Mouse (Mus musculus) induced T-regulatory cell, adult 2 months (primary cell): ENCODE data around the gene Gm10428.

Experiments used
- DNase-seq: peaks from one replicate; pipeline ENCODE4 v3.0.0-alpha.2; 2012; ENCODE audit warnings: low read depth

Gene Gm10428

DNA sequence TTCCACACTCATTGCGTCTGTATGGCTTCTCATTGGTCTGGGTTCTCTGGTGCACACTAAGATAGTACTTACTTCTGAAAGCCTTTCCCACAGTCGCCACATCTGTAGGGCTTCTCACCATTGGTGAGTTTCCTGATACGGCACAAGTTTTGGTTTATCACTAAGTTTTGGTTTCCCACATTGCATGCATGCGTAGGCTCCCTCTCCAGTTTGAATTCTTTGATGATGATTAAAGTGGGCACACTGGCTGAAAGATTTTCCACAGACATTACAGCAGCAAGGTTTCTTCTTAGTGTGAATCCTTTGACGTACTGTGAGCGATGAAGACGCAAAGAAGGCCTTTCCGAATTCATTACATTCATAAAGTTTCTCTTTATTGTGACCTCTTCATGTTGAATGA lies at the start of gene Gm10428:
TSS of gene Gm10428 (plus strand) at position 321 of the 400 bp plus-strand sequence.
- DNase-seq = no peak

- no peak for DNase-seq
Measured at GRCm38 (mm10) chr11:62706141-62706540, 46.8 kb upstream of the Gm10428 start.

DNA sequence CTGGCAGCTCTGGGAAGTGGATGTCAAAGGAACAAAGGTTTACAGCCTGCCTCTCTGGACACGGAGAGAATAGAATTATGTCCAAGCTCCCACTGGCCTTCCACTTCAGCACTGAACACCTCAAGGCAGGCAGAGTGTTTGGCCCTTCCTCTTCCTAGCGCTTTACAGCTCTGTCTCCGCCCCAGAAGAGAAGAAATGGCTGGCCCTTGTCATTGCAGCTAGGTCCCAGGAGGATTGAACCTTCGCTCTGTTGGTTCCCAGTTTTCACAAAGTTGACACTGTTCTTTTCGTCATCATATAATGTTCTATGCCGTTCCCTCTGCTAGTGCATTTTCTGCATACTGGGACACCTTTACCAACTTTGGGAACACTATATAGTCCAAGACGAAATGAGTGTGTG lies 44.6 kb upstream of the Gm10428 start:
- no peak for DNase-seq

DNA sequence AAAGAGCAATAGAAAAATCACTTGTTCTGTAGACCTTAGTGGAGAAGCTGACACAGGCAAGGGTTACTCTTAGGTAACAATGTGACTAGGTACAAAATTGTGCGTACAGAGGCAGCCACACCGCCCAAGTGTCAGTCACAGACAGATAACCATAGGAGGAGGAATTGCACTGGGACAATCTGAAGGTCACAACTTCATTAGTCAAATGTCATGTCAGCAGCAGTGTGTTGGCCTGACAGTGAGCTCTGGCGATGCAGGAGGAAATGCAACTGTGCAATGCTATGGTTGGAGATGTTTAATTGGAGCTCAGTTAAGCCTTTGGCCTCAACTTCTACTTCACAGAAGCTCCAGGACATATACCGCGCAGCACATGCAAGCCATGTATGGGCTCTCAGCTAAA lies 42.2 kb upstream of the Gm10428 start:
- no peak for DNase-seq

DNA sequence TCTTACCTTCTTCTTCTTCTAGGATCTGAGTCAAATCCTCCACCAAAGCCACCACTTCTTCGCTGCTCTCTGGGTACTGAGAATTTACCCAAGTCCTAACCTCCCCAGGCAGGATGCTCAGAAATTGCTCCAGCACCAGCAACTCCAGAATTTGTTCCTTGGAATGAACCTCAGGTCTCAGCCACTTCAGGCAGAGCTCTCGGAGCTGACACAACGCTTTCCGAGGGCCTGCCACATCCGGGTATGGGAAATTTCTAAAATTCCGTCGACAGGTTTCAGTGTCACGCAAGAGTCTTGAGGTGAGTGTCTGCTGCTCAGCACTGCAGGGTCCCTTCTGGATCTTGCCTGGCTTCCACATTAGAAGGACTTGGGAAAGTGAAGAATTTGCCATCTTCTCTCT lies 24.6 kb upstream of the Gm10428 start:
- DNase-seq = no peak

DNA sequence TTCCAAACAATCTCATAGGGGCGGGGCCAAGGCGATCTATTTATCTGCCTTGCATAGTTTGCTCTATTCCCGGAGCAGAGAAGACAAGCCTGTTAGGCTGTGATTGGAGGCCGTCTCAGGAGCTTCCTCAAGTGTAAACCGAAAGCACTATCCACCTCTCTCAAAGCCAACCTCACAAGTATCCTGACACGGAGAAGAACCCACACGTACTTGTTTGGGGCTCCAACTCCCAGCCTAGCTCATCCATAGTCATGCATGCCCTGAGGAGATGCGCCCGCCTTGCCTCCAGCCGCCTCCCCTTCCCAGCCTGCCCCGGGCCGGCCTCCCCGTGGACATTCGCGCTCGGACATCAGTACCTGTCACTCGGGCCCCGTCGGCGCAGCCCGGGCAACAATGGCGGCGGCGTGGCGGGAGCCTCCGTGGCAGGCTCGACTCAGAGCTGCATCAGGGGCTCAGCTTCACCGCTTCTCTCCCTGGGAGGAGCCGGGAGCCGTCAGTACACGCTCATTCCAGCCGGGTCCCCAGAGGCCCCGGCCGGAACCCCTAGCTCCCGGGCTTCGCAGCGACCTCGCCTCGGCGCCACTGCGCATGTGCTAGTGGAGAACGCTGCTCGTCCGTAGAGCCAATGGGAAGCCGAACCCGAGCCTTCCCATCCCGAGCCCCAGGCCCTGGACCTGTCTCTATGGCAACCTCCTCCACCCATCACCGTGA lies 21.4 kb upstream of the Gm10428 start, which contains the start of gene Zfp287:
TSS of gene Zfp287 (minus strand) at position 595 of the 711 bp plus-strand sequence.
- DNase-seq = peak; percentile 92

GRCm38 (mm10) chr11:62732022-62732387 lies 20.9 kb upstream of the Gm10428 start:
- DNase-seq = no peak

GRCm38 (mm10) chr11:62732665-62733064 lies 20.2 kb upstream of the Gm10428 start:
- DNase-seq = no peak

GRCm38 (mm10) chr11:62741186-62741585 lies 11.7 kb upstream of the Gm10428 start:
- peak; percentile 47 for DNase-seq

DNA sequence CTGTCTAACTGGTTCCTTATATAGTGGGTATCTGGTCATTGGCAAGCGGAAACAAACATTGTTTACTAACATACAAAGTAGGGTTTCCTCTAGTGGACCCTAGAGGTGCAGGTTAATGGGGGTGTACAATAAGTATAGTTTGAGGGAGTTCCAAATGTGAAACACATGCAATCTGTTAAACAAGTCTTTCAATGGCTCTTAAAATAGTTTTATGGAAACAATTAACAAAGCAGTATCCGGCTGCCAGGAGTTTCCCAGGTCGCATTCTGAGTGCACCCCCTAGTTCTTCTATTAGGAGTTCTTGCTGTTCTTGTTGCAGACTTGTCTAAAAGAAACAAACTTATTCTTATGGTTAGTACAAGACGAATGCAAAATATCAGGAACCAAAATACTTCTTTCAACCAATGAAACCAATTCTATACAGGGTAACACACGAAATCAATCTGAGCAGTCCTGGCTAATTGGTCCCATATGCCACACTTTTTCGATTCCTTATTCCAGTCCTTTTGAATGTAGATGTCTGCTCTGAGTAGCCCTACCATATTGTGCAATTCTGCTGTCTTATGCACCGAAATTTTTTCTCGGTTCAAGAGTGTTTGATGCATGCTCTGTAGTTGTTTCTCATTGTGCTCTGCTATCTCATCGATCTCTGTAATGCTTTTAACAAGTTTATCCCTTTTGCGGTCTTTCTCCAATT lies 10.5 kb upstream of the Gm10428 start:
- DNase-seq = no peak

- peak; percentile 86 for DNase-seq
Measured at GRCm38 (mm10) chr11:62744103-62744502, 8.8 kb upstream of the Gm10428 start.

DNA sequence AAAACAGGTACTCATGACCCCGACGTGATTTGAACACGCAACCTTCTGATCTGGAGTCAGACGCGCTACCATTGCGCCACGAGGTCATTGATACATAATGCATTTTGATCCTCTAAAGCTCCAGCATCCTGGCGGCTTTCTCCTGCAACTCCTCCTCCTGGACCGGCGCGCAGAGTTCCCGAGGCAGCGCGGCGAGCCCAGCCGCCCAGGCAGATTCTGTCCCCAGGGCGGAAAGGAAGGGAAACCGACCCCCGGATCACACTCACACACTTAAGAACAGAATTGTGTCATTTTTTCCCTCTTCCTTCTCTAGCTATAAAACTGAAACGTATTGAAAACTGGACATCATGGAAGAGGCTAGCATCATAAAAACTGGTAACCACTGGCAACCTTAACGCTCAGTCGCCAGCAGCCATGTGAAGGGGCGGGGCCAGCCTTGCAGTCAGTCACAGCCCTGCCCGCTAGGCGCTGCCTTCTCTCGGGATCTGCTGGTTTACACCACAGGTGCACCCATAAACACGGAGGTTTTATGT lies 6.8 kb upstream of the Gm10428 start:
- peak; percentile 67 for DNase-seq

DNA sequence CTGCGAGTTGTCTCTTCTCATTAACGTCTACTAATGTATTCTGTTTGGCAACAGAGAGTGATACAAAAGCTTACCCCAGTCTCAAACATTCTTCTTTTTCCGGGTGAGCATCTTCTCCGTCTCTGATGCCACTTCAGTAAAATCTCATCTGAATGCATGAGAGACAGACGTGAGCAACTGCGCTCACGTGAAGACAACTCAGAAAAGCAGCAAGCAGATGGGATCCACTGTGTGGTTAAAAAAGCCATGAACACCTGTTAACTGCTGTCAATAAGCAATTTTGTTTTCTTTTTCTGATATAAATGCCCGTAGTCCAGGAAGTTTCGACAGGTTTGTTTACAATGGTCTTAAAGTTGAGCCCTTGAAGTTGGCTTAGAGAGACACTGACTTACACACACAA lies 5.7 kb upstream of the Gm10428 start:
- DNase-seq = no peak

GRCm38 (mm10) chr11:62748062-62748461 lies 4.8 kb upstream of the Gm10428 start:
- DNase-seq = no peak

DNA sequence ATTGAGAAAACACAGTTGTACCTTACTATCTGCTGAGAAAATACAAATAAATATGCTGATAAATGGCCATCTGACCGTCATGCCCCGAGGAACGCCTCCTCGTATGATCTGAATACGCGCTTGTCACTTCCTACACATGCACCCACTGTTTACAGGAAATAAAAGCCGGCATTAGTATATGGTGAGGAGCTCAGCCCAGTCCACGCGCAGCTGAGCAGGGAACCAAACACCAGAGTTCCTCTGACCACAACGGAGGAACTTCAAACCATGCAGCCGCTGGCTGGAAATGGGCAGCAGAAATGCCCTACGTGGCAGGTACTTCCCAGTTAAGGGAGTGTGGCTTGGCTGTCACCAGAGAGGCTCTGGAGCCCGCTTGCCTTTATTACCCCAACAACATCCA lies 3.5 kb upstream of the Gm10428 start:
- peak; percentile 47 for DNase-seq

DNA sequence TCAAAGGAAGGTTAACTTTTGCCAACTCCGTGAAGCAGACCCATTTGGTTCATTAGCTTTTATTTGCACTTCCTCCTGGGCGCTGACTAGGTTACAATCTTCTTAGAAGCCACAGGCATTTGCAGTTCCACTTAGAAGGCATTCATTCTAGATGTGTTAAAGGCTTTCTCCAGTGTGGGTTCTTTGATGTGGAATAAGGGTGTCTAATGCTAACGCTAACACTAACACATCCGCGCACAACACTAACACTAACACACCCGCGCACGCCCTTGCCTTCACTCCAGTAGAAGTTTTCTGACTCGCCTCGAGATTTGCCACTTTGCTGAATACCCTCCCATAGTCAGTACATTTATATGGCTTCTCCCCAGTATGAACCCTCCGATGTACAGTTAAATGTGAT lies 709 bp upstream of the Gm10428 start:
- DNase-seq = peak; percentile 33

DNA sequence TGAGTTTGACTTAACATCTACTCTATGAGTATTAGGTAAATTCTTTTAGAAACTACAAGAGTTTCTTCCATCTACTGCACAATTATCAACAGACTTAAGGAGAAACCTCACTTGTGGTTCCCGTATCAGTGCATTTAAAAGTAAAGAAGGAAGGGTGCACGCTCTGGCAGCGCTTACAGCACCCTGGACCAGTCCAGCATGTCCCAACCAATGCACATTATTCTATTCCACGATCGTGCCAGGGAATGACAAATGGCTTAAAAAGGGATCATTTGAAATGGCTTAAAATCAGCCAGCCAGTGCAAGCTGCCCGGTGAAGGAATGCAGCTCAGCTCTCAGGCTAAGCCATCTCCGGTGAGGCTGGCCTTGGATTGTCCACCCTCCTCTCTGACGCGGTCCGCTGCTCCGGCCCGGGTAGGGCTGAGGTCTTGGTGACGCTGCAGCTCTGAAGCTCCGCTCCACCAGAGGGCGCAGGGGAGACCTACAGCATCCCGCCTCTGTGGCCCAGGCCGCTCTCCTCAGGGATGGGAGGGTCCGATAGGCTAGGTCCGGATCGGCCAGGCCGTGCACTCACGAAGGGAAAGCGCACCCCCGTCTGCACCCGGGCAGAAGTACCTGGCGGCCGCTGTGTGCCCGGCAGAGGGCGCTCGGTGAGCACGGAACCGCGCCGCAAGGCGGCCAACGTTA lies 3.7 kb downstream of the Gm10428 start:
- peak; percentile 83 for DNase-seq

DNA sequence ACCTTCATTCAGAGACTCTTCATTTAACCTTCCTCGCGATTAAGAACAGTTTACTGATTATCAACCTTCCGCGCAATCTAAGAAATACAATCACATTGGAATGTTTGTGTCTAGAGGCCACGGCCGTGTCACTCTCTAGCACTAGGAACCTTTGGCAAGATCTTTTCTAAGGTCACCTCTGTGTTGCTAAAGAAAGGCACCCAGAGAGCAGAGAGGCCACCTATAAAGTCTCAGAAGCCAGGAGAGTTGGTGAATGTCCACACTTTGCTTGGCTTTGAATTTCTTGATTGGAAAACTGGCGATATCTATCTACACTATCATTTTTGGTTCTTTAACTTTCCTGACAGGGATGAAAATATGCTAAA lies 4.2 kb downstream of the Gm10428 start:
- DNase-seq = no peak

GRCm38 (mm10) chr11:62757906-62758305 lies 5.0 kb downstream of the Gm10428 start:
- DNase-seq = no peak

- DNase-seq = no peak
Measured at GRCm38 (mm10) chr11:62758491-62758890, 5.6 kb downstream of the Gm10428 start.

GRCm38 (mm10) chr11:62760755-62761457 lies 8.0 kb downstream of the Gm10428 start:
- DNase-seq = no peak

GRCm38 (mm10) chr11:62776510-62776909 lies 23.6 kb downstream of the Gm10428 start:
- DNase-seq = no peak
